Mouse (Mus musculus): Measurements from ENCODE around the gene Gm17387.

GRCm38 (mm10) chr7:141060426-141061242 lies 31.7 kb downstream of the Gm17387 start, which contains the start of gene B4galnt4:
- TF ChIP-seq CTCF (IDR thresholded peaks at IDR 0.05 in 2 of 3, conservative IDR thresholded peaks at IDR 0.05 in 1 of 3; ENCODE audit: control insufficient read depth in 1 of 3, insufficient read depth in 1 of 3, low read depth in 2 of 3, low read length in 3 of 3, poor library complexity in 1 of 3, severe bottlenecking in 1 of 3) (no peak), GABPA (IDR thresholded peaks at IDR 0.05; ENCODE audit: low read depth, low read length) (no peak), RCOR1 (IDR thresholded peaks at IDR 0.05; ENCODE audit: low read depth, low read length) (no peak), POLR2AphosphoS2 (IDR thresholded peaks at IDR 0.05; ENCODE audit: low read length) (no peak)
